Mouse (Mus musculus) embryo, embryonic 10.5 days (tissue): ENCODE measurements around the gene Gnb4.

Experiments
- DNase-seq: peaks from one replicate; pipeline ENCODE4 v3.0.0-alpha.2; 2015; ENCODE audit warnings: low spot score

Gnb4 gene

DNA sequence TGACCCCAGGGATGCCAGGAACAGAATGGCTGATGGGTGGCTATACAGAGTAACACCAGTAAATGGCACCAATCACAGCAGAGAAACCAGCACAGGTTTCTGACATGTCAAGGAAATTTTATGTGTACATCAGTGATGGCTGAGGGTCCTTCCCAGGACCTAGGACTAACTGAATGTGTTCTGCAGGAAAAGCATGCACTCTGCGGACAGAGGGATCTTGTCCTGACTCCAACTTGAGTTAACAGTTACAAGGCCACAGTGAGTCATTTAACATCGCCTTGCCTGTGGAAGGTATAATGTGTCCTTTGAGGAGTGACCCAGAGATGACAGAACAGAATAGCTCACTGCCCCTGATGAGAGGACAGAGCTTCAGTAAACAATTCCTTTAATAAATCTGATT, 1.6 kb downstream of the Gnb4 start:
- no peak for DNase-seq

GRCm38 (mm10) chr3:32611606-32612170, 4.7 kb downstream of the Gnb4 start:
- no peak for DNase-seq

DNA sequence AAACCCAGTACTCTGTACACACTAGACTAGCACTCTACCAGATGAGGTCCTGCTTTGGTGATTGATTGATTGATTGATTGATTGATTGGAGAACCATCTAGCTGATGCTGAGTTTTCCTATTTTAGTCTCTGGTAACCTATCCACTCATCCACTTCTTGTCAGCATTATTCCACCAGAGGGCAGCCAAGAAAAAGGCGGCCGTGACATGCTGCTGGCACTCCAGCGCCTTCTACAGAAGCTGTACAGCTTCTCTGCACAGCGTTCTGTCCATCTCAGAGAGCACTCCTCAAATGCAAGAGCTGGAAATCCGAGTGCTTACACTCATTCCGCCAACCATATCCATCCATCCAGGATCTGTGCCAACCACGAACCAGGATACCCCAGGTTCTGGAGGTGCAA, 5.8 kb downstream of the Gnb4 start:
- peak; percentile 70 for DNase-seq

DNA sequence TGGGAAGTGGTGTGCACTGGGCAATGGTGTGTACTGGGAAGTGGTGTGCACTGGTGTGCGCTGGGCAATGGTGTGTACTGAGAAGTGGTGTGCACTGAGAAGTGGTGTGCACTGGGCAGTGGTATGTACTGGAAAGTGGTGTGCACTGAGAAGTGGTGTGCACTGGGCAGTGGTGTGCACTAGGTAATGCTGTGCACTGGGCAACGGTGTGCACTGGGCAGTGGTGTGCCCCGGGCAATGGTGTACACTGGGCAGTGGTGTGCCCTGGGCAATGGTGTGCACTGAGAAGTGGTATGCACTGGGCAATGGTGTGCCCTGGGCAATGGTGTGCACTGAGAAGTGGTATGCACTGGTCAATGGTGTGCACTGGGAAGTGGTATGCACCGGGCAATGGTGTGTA, 7.2 kb downstream of the Gnb4 start:
- DNase-seq, result no peak

DNA sequence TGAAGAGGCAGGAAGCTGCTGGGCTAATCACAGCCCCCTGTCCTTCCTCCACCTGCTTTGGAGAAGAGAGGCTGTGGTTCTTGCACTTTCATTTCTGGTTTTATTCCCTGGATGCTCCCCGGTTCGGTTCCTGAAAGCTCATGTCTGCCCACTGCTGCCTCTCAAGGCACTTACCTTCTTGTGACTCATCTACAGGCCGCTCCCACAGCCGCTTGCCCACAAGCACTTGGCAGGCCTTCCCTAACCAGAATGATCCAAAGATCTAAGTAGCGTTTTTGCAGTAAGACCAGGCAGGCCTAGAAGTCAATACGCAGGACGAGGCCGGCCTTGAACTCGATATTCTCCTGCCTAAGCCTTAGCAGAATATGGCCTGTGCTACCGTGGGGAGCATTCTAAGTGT, 15.3 kb downstream of the Gnb4 start:
- DNase-seq, result no peak

DNA sequence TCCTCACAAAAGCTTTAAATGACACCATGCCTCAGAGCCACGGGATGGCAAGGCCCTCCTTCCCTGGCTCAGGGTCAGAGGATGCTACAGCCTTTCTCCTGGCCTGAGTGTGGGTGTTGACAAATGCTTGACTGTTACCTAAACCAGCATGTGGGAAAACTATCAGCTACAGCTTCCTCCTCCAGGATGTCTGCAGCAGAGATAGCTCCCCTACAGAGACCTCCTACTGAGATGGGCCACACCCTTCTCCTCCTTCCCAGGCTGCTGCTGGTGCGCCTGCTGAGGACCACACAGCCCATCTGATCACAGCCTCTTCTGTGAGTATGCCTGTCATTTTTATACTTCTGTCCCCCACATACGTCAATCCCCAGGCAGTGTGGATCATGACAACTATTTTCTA, 17.1 kb downstream of the Gnb4 start:
- DNase-seq, result no peak

- DNase-seq, result peak; percentile 24
These were observed 21.3 kb downstream of the Gnb4 start for GRCm38 (mm10) chr3:32595080-32595479.

GRCm38 (mm10) chr3:32586274-32586673, 30.1 kb downstream of the Gnb4 start:
- DNase-seq, result no peak

DNA sequence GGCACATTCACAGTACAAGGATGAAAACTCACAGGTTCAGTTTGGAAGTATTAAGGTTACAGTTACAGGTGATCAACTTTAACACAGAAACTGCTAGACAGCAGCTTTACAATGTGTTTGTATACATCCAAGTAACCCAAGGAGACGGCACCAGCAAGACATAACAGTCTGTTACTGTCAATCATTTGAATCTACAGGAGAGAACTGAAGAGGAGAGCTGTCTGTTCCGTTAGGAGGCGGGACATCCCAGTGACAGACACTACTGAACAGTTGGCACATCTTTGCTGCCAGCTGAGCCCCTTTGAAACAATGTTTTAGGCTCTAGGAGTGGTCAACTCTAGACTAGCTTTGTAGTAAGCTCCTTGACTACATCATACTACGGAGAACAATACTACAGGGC, 32.9 kb downstream of the Gnb4 start:
- no peak for DNase-seq

GRCm38 (mm10) chr3:32581911-32582310, 34.5 kb downstream of the Gnb4 start:
- DNase-seq, result no peak

DNA sequence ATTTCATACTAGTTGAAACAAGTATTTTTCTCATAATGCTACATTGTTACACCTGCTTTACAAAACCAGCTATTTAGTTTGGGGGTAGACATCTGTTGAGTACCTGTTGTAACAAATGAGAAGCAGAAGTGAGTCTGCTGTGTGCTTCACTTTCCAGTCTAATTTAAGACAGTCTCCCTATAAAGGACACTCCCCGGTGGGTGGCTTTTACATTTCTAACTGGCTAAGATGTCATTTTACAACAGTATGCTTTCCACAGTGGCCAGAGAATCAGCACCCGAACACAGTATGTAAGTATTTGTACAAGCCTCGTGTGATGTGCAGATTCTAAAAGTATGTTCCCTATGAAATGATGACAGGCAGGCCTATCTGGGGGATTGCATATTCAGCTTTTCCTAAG, 35.6 kb downstream of the Gnb4 start:
- no peak for DNase-seq

DNA sequence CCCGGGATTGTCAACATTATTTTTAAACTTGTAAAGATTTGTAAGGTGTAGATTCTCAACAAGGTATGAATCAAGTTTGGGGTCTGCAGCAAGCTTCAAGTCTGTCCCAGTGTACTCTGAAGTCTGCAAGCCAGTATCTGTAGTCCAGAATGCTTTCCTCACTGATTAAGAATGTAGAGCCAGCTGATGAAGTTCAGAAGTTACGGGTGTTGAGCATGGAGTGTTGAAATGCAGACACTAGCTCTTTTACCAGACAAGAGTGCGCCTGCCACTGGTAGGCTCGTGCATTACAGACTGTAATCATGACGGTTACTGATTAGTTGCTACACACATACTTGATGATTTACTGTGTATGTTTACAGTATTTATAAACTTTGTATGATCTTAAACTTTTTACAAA, 37.6 kb downstream of the Gnb4 start:
- no peak for DNase-seq

DNA sequence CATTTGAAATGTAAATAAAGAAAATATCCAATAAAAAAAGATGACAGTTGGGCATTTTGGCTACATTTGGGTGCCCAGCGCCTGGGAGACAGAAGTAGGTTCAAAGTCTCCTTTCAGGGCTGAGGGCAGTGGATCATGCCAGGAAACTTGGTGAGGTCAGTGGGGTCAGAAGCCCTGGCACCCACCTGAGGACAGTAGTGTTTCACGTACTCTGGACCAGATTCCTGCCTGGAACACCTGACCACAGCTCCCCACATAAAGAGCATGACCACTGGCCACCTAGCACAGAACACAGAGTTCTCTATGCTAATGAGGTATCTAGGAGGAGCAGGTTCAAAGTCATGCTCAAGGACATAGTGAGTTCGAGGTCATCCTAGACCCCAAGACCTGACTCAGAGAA, 41.2 kb downstream of the Gnb4 start:
- DNase-seq, result no peak

DNA sequence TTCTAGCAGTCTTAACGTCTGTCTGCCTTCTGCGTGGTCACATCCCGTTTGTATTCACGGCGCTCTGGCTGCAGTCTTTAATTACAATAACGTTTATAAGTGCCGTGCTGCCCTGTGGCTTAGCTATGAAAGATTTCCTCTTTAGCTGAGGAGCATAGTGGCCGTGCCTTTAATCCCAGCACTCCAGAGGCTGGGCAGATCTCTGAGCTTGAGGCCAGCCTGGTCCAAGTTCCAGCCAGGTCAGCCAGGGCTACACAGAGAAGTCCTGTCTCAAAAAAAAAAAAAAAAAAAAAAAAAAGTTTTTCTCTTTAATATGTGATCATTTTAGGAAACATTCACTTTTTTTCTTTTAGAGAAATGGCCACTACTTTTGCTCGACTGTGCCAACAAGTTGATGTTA, 42.5 kb downstream of the Gnb4 start:
- no peak for DNase-seq

- DNase-seq, result no peak
These were observed 43.3 kb downstream of the Gnb4 start for GRCm38 (mm10) chr3:32573086-32573485.

DNA sequence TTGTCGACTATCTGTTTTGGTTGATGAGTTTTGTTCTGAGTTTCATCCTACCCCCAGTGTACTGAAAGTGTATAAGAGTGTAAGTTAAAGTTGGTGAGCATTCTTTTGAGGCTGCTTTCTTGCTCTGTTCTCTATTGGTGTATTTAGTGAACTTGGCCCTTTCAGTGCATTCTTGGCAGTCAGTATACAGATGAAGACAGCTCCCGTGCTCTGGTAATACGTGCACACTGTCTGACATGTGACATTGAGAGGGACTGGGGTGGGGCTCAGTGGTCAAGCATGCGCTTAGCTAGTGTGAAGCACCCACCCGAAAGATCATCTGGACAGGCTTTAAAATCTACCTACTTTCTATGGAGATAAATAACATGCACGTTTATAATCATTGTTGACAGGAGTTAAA, 53.0 kb downstream of the Gnb4 start:
- DNase-seq, result no peak

DNA sequence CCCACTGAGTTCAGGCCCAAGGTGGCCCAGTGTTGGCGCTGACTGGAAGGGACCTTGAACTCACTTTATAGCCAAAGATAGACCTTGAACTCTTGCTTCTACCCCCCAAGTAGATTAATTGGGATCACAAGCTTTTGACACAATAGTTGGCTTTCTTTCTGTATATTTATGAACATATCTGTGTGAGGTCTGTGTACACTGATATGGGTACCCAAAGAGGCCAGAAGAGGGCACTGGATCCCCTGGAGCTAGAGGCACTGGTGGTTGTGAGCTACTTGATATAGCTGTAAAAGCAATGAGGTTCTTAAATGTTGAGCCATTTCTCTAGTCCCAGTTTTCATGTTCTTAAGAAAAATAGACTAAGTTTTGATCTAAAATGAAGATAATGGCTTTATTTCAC, 63.3 kb downstream of the Gnb4 start:
- peak; percentile 31 for DNase-seq

DNA sequence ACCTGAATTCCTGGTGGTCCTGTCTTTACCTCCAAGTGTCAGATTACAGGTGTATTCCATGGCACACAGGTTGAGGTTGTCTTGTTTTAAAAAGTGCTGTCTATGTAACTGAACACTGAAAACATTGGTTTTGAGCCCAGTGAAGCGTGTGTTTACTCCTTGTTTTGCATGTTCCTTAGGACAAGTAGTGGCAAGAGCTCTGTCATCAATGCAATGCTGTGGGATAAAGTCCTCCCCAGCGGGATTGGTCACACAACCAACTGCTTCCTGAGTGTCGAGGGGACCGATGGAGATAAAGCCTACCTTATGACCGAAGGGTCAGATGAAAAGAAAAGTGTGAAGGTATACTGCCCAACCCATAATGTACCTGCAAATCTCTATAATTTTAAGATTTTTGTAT, 78.3 kb downstream of the Gnb4 start:
- no peak for DNase-seq

- no peak for DNase-seq
These were observed 78.8 kb downstream of the Gnb4 start for GRCm38 (mm10) chr3:32537556-32537955.

DNA sequence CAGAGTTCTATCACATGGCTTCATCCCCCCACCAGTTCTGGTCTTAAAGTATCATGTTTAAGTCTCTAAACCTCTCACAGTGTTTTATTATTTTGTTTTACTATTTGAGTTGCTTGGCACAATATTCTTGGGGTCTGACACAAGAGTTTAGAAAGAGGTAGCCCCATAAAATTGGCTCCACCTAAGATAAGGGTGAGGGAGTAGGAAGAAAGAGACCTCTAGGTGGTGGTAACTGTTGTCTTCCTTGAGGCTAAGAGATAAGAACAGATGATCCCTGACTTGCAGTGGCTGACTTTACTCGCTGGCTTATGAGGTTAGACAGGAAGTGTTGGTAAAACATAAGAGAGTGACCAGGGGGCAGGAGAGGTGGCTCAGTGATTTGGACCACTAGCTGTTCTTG, 80.7 kb downstream of the Gnb4 start:
- DNase-seq, result no peak
